Mouse (Mus musculus) gastrocnemius, adult 8-10 months (tissue): ENCODE results near the gene Ccl20. TPM values are rescaled to one million over a fixed set of nuclear protein-coding genes. Genes with fewer than 3 reads are reported as not detected.

Experiments used
- DNase-seq, 2 experiments: peaks; one replicate each; pipeline ENCODE4 v3.0.0; 2022; ENCODE audit warnings: low spot score in 2 of 2
- total RNA-seq, 4 experiments: library from RNA; stranded (reverse); gene quantifications; 2 replicates each; pipeline ENCODE4 v1.2.4; 2022

Ccl20 gene
- not detected for total RNA-seq

DNA sequence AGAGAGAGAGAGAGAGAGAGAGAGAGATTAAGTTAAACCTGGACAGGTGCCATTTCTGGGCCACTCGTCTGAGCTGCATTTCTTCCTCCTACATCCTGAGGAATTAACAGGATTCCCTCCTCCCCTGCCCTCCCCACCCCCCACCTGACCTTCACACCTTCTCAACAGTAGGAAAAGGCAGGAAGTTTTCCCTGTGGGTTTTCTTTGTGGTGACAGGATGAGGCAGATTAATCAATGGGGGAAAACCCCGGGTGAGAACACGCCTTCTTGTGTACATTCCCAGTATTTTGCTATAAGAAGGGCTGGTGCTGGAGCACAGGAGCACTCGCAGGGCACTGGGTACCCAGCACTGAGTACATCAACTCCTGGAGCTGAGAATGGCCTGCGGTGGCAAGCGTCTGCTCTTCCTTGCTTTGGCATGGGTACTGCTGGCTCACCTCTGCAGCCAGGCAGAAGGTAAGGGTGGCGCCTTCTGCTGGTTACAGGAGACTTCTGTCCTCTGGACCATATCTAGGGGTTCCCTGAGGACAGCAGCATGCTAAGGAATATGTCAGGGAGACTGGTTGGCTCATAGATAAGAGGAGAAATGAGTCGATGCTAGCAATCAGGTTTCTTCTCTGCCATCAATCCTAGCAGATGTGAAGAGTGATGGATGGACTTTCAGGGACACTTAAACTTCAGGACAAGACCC lies at the start of gene Ccl20:
TSS of gene Ccl20 (plus strand) at position 320 of the 691 bp plus-strand sequence.
- no peak for DNase-seq

- DNase-seq = no peak
These were observed 49.4 kb upstream of the Ccl20 start for GRCm38 (mm10) chr1:83067205-83067604.

- no peak for DNase-seq
These were observed 40.9 kb upstream of the Ccl20 start for GRCm38 (mm10) chr1:83075526-83076189.

GRCm38 (mm10) chr1:83076190-83076917 lies 40.2 kb upstream of the Ccl20 start:
- DNase-seq = no peak

DNA sequence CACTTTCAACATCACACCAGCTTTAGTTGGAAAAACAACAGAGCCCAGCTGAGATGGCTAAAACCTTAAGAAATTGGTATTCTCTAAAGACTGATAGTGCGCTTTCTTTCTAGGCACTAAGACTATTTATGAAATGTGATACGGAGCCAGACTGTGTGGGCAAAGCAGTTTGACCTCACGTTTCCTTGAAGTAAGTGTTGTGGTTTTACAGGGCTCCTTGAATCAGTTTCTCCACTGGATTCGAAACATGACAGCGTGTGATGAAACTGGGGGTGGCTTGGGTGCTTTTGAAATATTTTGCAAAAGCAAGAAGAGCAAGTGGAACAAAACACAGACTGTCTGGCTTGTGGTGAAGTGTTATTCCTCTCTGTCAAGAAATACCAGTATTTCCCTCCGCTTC lies 39.5 kb upstream of the Ccl20 start:
- DNase-seq = no peak

GRCm38 (mm10) chr1:83084790-83085189 lies 31.8 kb upstream of the Ccl20 start:
- no peak for DNase-seq

- DNase-seq = no peak
These were observed 25.3 kb upstream of the Ccl20 start for GRCm38 (mm10) chr1:83091268-83091667.

- no peak for DNase-seq
These were observed 19.6 kb upstream of the Ccl20 start for GRCm38 (mm10) chr1:83096935-83097334.

GRCm38 (mm10) chr1:83099160-83099559 lies 17.4 kb upstream of the Ccl20 start:
- no peak for DNase-seq

DNA sequence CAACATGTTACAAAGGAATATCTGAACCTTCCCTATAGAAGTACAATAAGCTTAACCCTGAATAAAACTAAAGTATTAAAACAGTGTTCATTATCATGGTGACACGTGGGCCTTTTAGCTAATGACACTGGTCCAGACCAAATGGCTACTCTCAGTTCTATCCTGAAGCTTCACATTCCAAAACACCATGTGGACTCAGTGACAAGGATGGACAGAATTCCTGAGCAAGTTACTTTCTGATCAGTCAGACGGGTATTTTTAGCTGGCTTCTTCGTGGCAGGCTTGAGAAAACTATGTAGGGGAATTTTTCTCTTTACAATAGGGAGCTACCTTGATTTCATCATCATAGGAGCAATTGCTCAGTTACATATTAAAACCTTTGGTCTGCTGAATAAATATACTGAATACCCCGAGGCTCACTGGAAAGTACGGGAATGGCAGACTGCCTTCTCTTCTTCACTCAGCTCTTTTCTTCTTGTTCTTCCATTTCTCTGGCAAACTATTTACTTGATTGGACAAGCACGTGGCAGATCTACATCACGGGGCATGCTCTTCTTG lies 16.9 kb upstream of the Ccl20 start:
- DNase-seq = no peak

- DNase-seq = no peak
These were observed 14.7 kb upstream of the Ccl20 start for GRCm38 (mm10) chr1:83101891-83102290.

DNA sequence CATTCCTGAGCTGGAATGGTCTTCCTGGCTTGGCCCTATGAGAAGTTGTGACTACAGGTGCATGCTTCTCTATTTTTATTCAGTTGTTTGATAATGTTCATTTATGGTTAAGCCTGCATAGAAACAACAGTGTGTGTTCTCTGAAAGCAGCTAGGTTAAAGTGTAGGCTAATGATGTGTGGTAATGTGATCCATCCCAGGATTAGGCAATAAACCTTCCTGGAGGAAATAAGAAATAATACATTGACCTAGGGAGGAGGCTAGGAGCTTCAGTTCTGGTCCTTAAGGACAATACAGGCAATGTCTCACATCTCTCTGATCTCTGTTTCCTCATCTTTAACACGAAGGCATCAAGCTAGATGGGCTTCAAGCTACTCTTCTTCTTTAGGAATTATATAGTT lies 11.1 kb upstream of the Ccl20 start:
- DNase-seq = no peak

DNA sequence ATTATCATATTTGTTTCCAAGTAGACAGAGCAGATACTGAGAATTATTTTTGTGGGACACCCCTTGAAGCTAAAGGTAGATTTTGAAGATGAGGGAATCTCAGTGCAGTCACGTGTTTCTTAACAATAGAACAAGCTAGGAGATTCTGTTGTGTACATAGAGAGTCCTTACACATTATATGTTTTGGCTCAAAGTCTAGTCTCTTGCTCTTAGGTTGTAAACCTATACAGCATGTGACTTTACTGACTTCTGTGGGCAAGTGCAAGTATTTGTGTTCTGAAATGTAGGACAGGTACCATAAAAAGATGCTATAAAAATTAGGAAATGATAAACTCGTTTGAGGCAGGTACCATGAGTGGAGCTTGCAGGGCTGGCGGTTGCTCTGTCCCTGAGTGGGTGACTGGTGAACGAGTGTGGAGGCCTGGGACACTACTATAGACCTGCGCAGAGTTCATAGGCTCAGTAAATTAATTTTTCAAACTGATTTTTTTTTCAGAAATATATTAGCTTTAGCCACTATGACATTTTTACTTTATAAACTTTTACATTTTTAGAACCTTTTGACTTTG lies 9.1 kb upstream of the Ccl20 start:
- DNase-seq = no peak

- no peak for DNase-seq
These were observed 5.6 kb upstream of the Ccl20 start for GRCm38 (mm10) chr1:83110992-83111391.

GRCm38 (mm10) chr1:83111726-83112125 lies 4.8 kb upstream of the Ccl20 start:
- no peak for DNase-seq

GRCm38 (mm10) chr1:83117217-83117616 lies 651 bp downstream of the Ccl20 start:
- no peak for DNase-seq

GRCm38 (mm10) chr1:83117661-83118060 lies 1.1 kb downstream of the Ccl20 start:
- no peak for DNase-seq

GRCm38 (mm10) chr1:83119903-83120302 lies 3.3 kb downstream of the Ccl20 start:
- DNase-seq = no peak

- no peak for DNase-seq
These were observed 3.7 kb downstream of the Ccl20 start for GRCm38 (mm10) chr1:83120312-83120711.

- no peak for DNase-seq
These were observed 6.6 kb downstream of the Ccl20 start for GRCm38 (mm10) chr1:83123201-83123600.

- no peak for DNase-seq
These were observed 19.3 kb downstream of the Ccl20 start for GRCm38 (mm10) chr1:83135829-83136228.

GRCm38 (mm10) chr1:83137847-83138246 lies 21.3 kb downstream of the Ccl20 start:
- DNase-seq = no peak
